In the genomic region with DNA sequence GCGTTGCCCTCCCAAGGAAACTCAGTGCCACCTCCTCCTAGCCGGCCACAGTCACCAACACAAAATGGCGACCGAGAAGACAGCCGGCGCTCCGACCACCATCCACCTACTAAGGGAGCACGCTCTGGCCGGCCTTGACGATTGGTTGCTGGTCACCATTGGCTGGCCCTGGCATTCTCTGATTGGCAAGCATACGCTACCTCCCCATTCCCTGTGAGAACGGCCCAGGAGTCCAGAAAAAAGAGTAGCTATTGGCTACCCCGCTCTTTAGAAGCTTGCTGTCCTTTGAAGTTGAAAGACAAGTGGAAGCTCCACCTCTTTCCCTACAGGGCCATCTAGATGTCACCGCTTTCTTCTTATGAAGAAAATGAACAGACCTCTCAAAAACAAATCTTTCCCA, we compare ENCODE assay signal across 7 mouse cellular contexts. TPM values are rescaled to one million over a fixed set of nuclear protein-coding genes. Genes with fewer than 3 reads are reported as not detected.
A peak's percentile ranks its signal among the peaks of the same experiment; 100 is the strongest.
DNase-seq lines count a peak whose midpoint lies in the region; ATAC-seq and TF ChIP-seq lines count a peak whose summit lies in the region.
"Not testable (repeated sequence)": the region's sequence is repeated elsewhere in the genome, so short reads cannot be mapped to it uniquely, and the experiment has no call there.

No protein-coding gene starts in this region.

- TF ChIP-seq POLR2A in testis, adult 2 months (IDR thresholded peaks at IDR 0.05; ENCODE audit: control insufficient read depth, low read depth, low read length): not testable (repeated sequence)

- H3K36me3 ChIP-seq in testis, adult 2 months (ENCODE audit: control insufficient read depth, insufficient read depth, low read length): not testable (repeated sequence)

- DNase-seq in ES-CJ7 (ENCODE audit: low read depth, low spot score) (peak; percentile 40), R1 (ENCODE audit: low read depth, low spot score) (peak; percentile 76), ZHBTc4 (ENCODE audit: low read depth, low spot score) (peak; percentile 79)

- H3K4me3 ChIP-seq in testis, adult 2 months (ENCODE audit: control insufficient read depth, low read depth, low read length): peak overlapping the region; percentile 80

- ATAC-seq in erythroblast, adult 5-6 weeks (replicated peaks; ENCODE audit: low FRiP score, poor library complexity, severe bottlenecking): peak; percentile 77
- peak; percentile 51; the same call in 1 of the 2 replicates for ATAC-seq in megakaryocyte, adult 5-6 weeks (ENCODE audit: poor library complexity, severe bottlenecking)
- ATAC-seq in megakaryocyte-erythroid progenitor cell, adult 5-6 weeks (replicated peaks; ENCODE audit: low FRiP score, low TSS enrichment, poor library complexity, severe bottlenecking): 0 out of 2 replicates have a peak, but pooled peaks have one; percentile 50

- H3K27ac ChIP-seq in testis, adult 2 months (ENCODE audit: control insufficient read depth, insufficient read depth, low read depth, low read length): not testable (repeated sequence)

- not testable (repeated sequence) for TF ChIP-seq CTCF in testis, adult 2 months (IDR thresholded peaks at IDR 0.05; ENCODE audit: control insufficient read depth, insufficient read depth, insufficient replicate concordance, low read depth, low read length)

- not testable (repeated sequence) for H3K4me1 ChIP-seq in testis, adult 2 months (ENCODE audit: control insufficient read depth, insufficient read depth, low read length)

- H3K27me3 ChIP-seq in testis, adult 2 months (ENCODE audit: control insufficient read depth, insufficient read depth, low read length): not testable (repeated sequence)

RNA-seq across cellular contexts. Expression of a gene that starts 24.6 kb away (rescaled TPM):
- total RNA-seq in erythroblast, adult 5-6 weeks (2015; ENCODE audit: low replicate concordance): 10.2 and 26.9 TPM in 2 replicates
- 8.4 and 10.2 TPM in 2 replicates for total RNA-seq in erythroblast, adult 5-6 weeks (2017; ENCODE audit: low replicate concordance)
- 28.5 and 29.6 TPM in 2 replicates for total RNA-seq in megakaryocyte, adult 5-6 weeks (2015)
- 15.4 and 16.1 TPM in 2 replicates for total RNA-seq in megakaryocyte, adult 5-6 weeks (2017)
- total RNA-seq in megakaryocyte-erythroid progenitor cell, adult 5-6 weeks (2014; fragmentation: Nextera tagmentation): 39.7 and 44.7 TPM in 2 replicates
- total RNA-seq in megakaryocyte-erythroid progenitor cell, adult 5-6 weeks (2017): 18.7 and 37.2 TPM in 2 replicates
- 120 and 152 TPM in 2 replicates for polyA plus RNA-seq in testis, adult 2 months (2012; rRNA removed)
